Mouse (Mus musculus): Measurements from ENCODE around the gene Tmem220. TPM values are rescaled to one million over a fixed set of nuclear protein-coding genes. Genes with fewer than 3 reads are reported as not detected.

Tmem220 gene
- total and polyA plus RNA-seq, 3 experiments: 0.30 to 1.6 (median 0.36) TPM

DNA sequence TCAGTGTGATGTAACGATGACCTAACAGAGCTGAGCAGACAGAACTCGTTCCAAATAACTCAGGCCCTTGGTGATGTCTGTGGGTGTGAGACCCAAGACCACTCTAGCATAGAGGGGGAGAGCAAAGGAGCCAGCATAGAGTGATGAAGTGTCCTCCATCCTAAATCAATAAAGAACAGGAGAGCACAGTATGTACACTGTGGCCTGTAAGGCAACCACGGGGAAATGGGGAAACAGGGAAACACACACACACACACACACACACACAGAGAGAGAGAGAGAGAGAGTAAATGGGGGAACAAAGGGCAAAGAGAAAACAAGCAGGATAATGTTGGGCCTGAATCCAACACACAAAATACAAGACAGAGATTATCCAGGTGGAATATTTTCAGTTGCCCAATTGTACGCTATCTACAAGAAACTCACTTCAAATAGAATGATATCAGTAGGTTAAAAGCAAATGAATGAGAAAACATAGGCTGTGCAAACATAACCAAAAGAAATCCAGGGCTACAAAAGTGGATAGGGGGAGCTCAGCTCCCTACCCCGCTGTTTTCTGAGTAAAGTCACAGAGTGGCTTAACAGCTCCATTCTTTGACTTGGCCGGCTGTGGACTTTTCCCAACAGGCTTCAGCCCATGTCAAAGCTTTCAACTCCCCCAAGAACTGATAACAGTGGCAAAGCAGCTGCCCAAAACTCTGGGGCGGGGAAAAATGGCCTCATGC, 49.2 kb upstream of the Tmem220 start:
- dilution Hi-C loops (cut with MboI; ENCODE audit: extremely low pct_ligation_motif_present, extremely low pct_unique_long_range_greater_than_20kb, low sequenced_read_pairs): no loop called here
- no peak overlapping the region for H3K4me3 ChIP-seq (replicated peaks in 1 of 3; ENCODE audit: low read depth in 2 of 3, low read length in 2 of 3, poor library complexity in 1 of 3)
- no peak for TF ChIP-seq JUND (conservative IDR thresholded peaks at IDR 0.05; ENCODE audit: low read depth, low read length)
- TF ChIP-seq CHD2 (IDR thresholded peaks at IDR 0.05; ENCODE audit: low read length): no peak
- no peak for TF ChIP-seq UBTF (IDR thresholded peaks at IDR 0.05; ENCODE audit: low read depth, low read length)
- TF ChIP-seq PAX5 (IDR thresholded peaks at IDR 0.05; ENCODE audit: low read length): no peak
- TF ChIP-seq MEF2A (IDR thresholded peaks at IDR 0.05; ENCODE audit: borderline replicate concordance, low read depth, low read length): no peak
- no peak for TF ChIP-seq ELF1 (IDR thresholded peaks at IDR 0.05; ENCODE audit: low read depth, low read length)
- TF ChIP-seq CTCF (conservative IDR thresholded peaks at IDR 0.05 in 1 of 2, IDR thresholded peaks at IDR 0.05 in 1 of 2; ENCODE audit: low read depth in 2 of 2, low read length in 2 of 2): no peak
- no peak for TF ChIP-seq KAT2A (IDR thresholded peaks at IDR 0.05; ENCODE audit: insufficient replicate concordance, low read length)
- no peak for TF ChIP-seq IRF4 (IDR thresholded peaks at IDR 0.05; ENCODE audit: low read depth, low read length)
- TF ChIP-seq MAZ (IDR thresholded peaks at IDR 0.05; ENCODE audit: low read depth, low read length): no peak
- no peak for TF ChIP-seq HCFC1 (IDR thresholded peaks at IDR 0.05; ENCODE audit: low read depth, low read length)

GRCm38 (mm10) chr11:66981336-66982115, 43.4 kb upstream of the Tmem220 start:
- H3K27me3 ChIP-seq (replicated peaks): peaks cover 69% of the 10 kb centered on the region
- dilution Hi-C loops (cut with MboI; ENCODE audit: extremely low pct_ligation_motif_present, extremely low pct_unique_long_range_greater_than_20kb, low sequenced_read_pairs) (no loop called here), in situ Hi-C loops (cut with MboI; ENCODE audit: low pct_ligation_motif_present, low pct_unique_long_range_greater_than_20kb, low sequenced_read_pairs) (loop anchor here (5.0 kb wide), 1 partner anchor 59 kb away; no protein-coding TSS in a partner anchor)
- H3K27ac ChIP-seq (ENCODE audit: insufficient read depth, low read depth): no peak overlapping the region
- H3K9ac ChIP-seq (ENCODE audit: insufficient read depth, low read depth): no peak overlapping the region
- no peaks in the 10 kb centered on the region for H3K9me3 ChIP-seq (replicated peaks; ENCODE audit: low read length)
- no peak for TF ChIP-seq CHD1 (IDR thresholded peaks at IDR 0.05; ENCODE audit: low read depth, low read length)
- no peak for TF ChIP-seq TCF12 (IDR thresholded peaks at IDR 0.05; ENCODE audit: low read depth, low read length)
- no peak for TF ChIP-seq IRF4 (IDR thresholded peaks at IDR 0.05; ENCODE audit: low read depth, low read length)
- no peak for TF ChIP-seq MAFK (IDR thresholded peaks at IDR 0.05; ENCODE audit: insufficient replicate concordance, low read length)
- no peak for TF ChIP-seq MAZ (IDR thresholded peaks at IDR 0.05; ENCODE audit: low read depth, low read length)
- no peak for TF ChIP-seq UBTF (IDR thresholded peaks at IDR 0.05; ENCODE audit: low read depth, low read length)
- TF ChIP-seq MAX (IDR thresholded peaks at IDR 0.05; ENCODE audit: low read length): no peak
- no peak for TF ChIP-seq SMC3 (IDR thresholded peaks at IDR 0.05; ENCODE audit: low read depth, low read length)
- TF ChIP-seq SIN3A (IDR thresholded peaks at IDR 0.05; ENCODE audit: low read length): no peak
- TF ChIP-seq CTCF (conservative IDR thresholded peaks at IDR 0.05 in 1 of 2, IDR thresholded peaks at IDR 0.05 in 1 of 2; ENCODE audit: low read depth in 2 of 2, low read length in 2 of 2): no peak
- H3K4me3 ChIP-seq (replicated peaks in 1 of 3; ENCODE audit: low read depth in 2 of 3, low read length in 2 of 3, poor library complexity in 1 of 3): no peak overlapping the region
- no peak for DNase-seq (ENCODE audit: extremely low read depth)
- no peaks in the 10 kb centered on the region for H3K36me3 ChIP-seq (replicated peaks in 1 of 2; ENCODE audit: control insufficient read depth in 1 of 2, insufficient read depth in 1 of 2, low read length in 1 of 2)
- no peak overlapping the region for H3K4me2 ChIP-seq (ENCODE audit: insufficient read depth, low read depth, poor library complexity, severe bottlenecking)
- H3K4me1 ChIP-seq (ENCODE audit: control insufficient read depth in 1 of 2, insufficient read depth in 2 of 2): peaks cover 9 to 25% of the 10 kb centered on the region in 2 experiments; a peak in 3 of 4 replicates
- H3K79me2 ChIP-seq (replicated peaks; ENCODE audit: control insufficient read depth, extremely low read depth, insufficient read depth, poor library complexity, severe bottlenecking): no peaks in the 10 kb centered on the region

More for the DNA sequence above, 49.2 kb upstream of the Tmem220 start:
- in situ Hi-C loops (cut with MboI; ENCODE audit: low pct_ligation_motif_present, low pct_unique_long_range_greater_than_20kb, low sequenced_read_pairs): no loop called here
- no peak overlapping the region for H3K27ac ChIP-seq (ENCODE audit: insufficient read depth, low read depth)
- peaks cover 0 to 10% of the 10 kb centered on the region in 2 experiments; a peak in 2 of 4 replicates for H3K4me1 ChIP-seq (ENCODE audit: control insufficient read depth in 1 of 2, insufficient read depth in 2 of 2)
- no peak overlapping the region for H3K4me2 ChIP-seq (ENCODE audit: insufficient read depth, low read depth, poor library complexity, severe bottlenecking)
- H3K9me3 ChIP-seq (replicated peaks; ENCODE audit: low read length): peaks cover 12% of the 10 kb centered on the region
- H3K9ac ChIP-seq (ENCODE audit: insufficient read depth, low read depth): no peak overlapping the region
- no peak for DNase-seq (ENCODE audit: extremely low read depth)
- no peaks in the 10 kb centered on the region for H3K79me2 ChIP-seq (replicated peaks; ENCODE audit: control insufficient read depth, extremely low read depth, insufficient read depth, poor library complexity, severe bottlenecking)
- peaks cover 58% of the 10 kb centered on the region for H3K27me3 ChIP-seq (replicated peaks)
- no peaks in the 10 kb centered on the region for H3K36me3 ChIP-seq (replicated peaks in 1 of 2; ENCODE audit: control insufficient read depth in 1 of 2, insufficient read depth in 1 of 2, low read length in 1 of 2)

Data from CH12.LX (cell line).